Mouse (Mus musculus) testis, adult 2 months (tissue): ENCODE data around the gene Rpn1. TPM values are rescaled to one million over a fixed set of nuclear protein-coding genes. Genes with fewer than 3 reads are reported as not detected.

ENCODE experiments used
- H3K27ac ChIP-seq: fragments of 200-500 bp; 2 replicates; pipeline ENCODE4 v1.5.1; 2012; ENCODE audit warnings: low read depth, low read length; ENCODE audit not compliant: control insufficient read depth, insufficient read depth
- H3K27me3 ChIP-seq: fragments of 200-500 bp; 2 replicates; pipeline ENCODE4 v1.6.1; 2012; ENCODE audit warnings: mild to moderate bottlenecking, low read length, moderate library complexity; ENCODE audit not compliant: control insufficient read depth, insufficient read depth
- H3K36me3 ChIP-seq: fragments of 200-500 bp; 2 replicates; pipeline ENCODE4 v1.6.1; 2012; ENCODE audit warnings: mild to moderate bottlenecking, low read length; ENCODE audit not compliant: control insufficient read depth, insufficient read depth
- H3K4me1 ChIP-seq: fragments of 200-500 bp; 2 replicates; pipeline ENCODE4 v1.6.1; 2012; ENCODE audit warnings: low read length; ENCODE audit not compliant: control insufficient read depth, insufficient read depth
- H3K4me3 ChIP-seq: fragments of 200-500 bp; 2 replicates; pipeline ENCODE4 v1.5.1; 2012; ENCODE audit warnings: low read depth, mild to moderate bottlenecking, low read length, moderate library complexity, mixed read lengths; ENCODE audit not compliant: control insufficient read depth
- CTCF ChIP-seq: fragments of 200-500 bp; IDR thresholded peaks from 2 replicates; pipeline ENCODE4 v1.5.1; 2012; ENCODE audit warnings: low read depth, mild to moderate bottlenecking, inconsistent platforms, low read length, moderate library complexity; ENCODE audit not compliant: control insufficient read depth, insufficient read depth, insufficient replicate concordance
- POLR2A ChIP-seq: fragments of 200-500 bp; IDR thresholded peaks from 2 replicates; pipeline ENCODE4 v1.6.1; 2012; ENCODE audit warnings: low read depth, mild to moderate bottlenecking, inconsistent platforms, low read length, moderate library complexity; ENCODE audit not compliant: control insufficient read depth
- polyA plus RNA-seq: library from polyadenylated mRNA; depleted of rRNA; stranded (reverse); fragments of >200 nt; gene quantifications from 2 replicates; pipeline ENCODE4 v1.2.3, GENCODE M21; 2012; rRNA removed

The Rpn1 gene
- polyA plus RNA-seq = 215 and 230 TPM in 2 replicates

DNA sequence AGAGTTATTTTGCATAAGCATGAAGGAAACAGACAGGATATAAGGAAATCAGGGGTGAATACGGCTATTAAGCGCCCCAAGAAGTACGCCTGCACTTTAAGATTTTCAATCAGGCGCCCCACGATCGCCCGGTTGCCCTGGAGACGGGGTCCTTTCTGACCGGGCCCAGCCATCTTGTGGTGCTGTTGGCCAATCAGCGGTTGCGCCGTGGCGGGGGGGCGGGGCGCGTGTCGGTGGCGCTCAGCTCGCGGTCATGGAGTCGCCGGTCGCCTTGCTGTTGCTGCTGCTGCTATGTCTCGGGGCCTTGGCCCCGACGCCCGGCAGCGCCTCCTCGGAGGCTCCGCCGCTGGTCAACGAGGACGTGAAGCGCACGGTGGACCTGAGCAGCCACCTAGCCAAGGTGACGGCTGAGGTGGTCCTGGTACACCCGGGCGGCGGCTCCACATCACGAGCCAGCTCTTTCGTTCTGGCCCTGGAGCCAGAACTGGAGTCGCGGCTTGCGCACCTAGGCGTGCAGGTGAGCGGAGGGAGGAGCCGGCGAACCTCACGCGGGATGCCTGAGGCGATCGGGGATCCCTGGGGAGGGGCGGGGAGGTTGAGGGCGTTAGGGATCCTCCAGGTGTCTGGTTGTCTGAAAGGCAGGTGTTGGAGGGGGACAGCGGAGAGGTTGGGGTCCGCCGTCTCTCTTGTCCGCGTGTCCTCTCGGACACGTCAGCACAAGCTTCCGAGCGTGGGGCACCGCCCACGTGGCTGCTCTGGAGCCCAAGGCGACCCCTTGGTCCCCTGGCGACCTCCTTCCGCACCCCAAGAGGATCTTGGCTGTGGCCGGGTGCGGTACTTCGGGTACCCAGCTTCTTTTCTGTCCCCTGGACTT, at the start of gene Rpn1:
Rpn1 (plus strand) TSS at position 205 of the 874 bp plus-strand sequence.
- H3K4me3 ChIP-seq = peak within 1 kb of the TSS; percentile 93
- H3K36me3 ChIP-seq = no peaks in the 10 kb centered on the region
- no peaks in the 10 kb centered on the region; the same call in 1 of the 2 replicates for H3K4me1 ChIP-seq
- H3K27ac ChIP-seq = peak within 1 kb of the TSS; percentile 85
- TF ChIP-seq CTCF (no peak), POLR2A (peak; percentile 74)
- no peaks in the 10 kb centered on the region for H3K27me3 ChIP-seq

DNA sequence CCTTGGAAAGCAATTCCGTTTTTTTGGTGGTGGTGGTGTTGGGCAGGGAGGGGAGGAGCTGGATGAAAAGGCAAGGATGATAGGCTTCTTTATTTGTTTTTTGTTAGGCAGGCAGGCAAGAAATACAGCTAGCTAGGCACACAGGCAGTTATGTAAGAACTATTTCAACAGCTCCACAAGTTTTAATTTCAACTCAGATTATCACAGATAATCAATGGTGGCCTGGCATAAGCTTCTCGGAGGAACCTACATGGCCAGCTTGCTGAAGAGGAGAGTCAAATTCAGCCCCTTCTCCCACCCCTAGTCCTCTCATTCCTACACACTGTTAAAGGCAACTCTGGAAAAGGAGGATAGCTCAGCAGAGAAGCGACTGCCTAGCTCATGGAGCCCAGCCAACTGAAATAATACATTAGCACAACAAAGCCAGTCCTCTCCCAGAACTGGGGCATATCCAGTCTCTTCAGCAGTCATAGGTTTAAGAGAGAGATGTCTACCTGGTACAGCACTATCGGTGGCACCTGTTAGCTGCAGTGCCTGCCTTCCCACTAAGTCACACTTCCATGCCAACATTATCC, 46.7 kb upstream of the Rpn1 start:
- H3K4me3 ChIP-seq = no peak overlapping the region
- no peaks in the 10 kb centered on the region for H3K36me3 ChIP-seq
- TF ChIP-seq POLR2A (no peak), CTCF (no peak)
- no peaks in the 10 kb centered on the region; the same call in 1 of the 2 replicates for H3K4me1 ChIP-seq
- no peak overlapping the region for H3K27ac ChIP-seq
- H3K27me3 ChIP-seq = no peaks in the 10 kb centered on the region

- Histone ChIP-seq H3K27me3 (no peaks in the 10 kb centered on the region), H3K4me1 (peaks cover 2% of the 10 kb centered on the region; the same call in 1 of the 2 replicates), H3K4me3 (no peak overlapping the region), H3K36me3 (no peaks in the 10 kb centered on the region), H3K27ac (no peak overlapping the region)
- TF ChIP-seq CTCF = no peak
- no peak for TF ChIP-seq POLR2A
Observed at GRCm38 (mm10) chr6:88039426-88039825, 44.9 kb upstream of the Rpn1 start.

GRCm38 (mm10) chr6:88041221-88041620, 43.1 kb upstream of the Rpn1 start:
- H3K27ac ChIP-seq = no peak overlapping the region
- no peaks in the 10 kb centered on the region for H3K27me3 ChIP-seq
- no peaks in the 10 kb centered on the region for H3K36me3 ChIP-seq
- no peak for TF ChIP-seq CTCF
- TF ChIP-seq POLR2A = no peak
- no peak overlapping the region for H3K4me3 ChIP-seq
- H3K4me1 ChIP-seq = peaks cover 2% of the 10 kb centered on the region; the same call in 1 of the 2 replicates

DNA sequence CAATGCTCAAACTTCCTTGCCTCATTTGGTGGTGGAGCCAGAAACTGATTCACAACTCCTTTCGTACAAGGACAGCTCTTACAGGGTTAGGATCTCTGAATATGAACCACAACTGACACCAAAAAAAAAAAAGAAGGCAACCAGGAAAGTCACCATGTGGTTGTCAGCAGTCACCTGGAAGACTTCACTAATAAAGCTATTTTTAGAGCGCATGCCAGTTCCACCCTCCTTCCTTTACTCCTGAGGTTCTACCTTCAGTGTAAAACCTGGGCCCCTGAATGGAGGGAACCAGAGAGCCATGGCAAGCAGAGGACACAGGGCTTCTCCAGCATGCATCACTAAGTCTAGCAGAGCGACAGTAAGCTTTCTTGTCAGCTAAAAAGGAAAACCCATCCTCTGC, 41.9 kb upstream of the Rpn1 start:
- H3K4me3 ChIP-seq = no peak overlapping the region
- peaks cover 2% of the 10 kb centered on the region; the same call in 1 of the 2 replicates for H3K4me1 ChIP-seq
- no peaks in the 10 kb centered on the region for H3K27me3 ChIP-seq
- TF ChIP-seq POLR2A (no peak), CTCF (no peak)
- H3K36me3 ChIP-seq = no peaks in the 10 kb centered on the region
- no peak overlapping the region for H3K27ac ChIP-seq

DNA sequence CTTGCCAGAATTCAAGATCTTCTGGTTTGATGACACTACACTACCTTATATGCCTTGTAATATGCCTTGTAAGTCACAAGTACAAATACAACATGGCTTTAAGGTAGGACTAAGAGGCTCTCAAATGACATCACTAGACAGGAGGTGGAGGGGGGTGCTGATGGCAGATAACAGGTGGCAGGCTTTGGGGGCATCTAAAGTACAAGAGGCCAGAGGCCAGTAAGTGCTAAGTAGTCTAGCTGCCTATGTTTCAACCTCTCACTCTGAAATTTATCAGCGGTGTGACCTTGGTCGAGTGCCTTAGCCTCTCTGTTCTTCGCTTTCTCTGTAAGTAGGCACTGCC, 40.1 kb upstream of the Rpn1 start:
- TF ChIP-seq POLR2A (no peak), CTCF (no peak)
- peak overlapping the region; percentile 62 for H3K27ac ChIP-seq

More for the DNA sequence above, 40.1 kb upstream of the Rpn1 start:
- Histone ChIP-seq H3K36me3 (no peaks in the 10 kb centered on the region), H3K4me1 (peaks cover 2% of the 10 kb centered on the region; the same call in 1 of the 2 replicates), H3K4me3 (peak overlapping the region; percentile 92), H3K27me3 (no peaks in the 10 kb centered on the region)
